In genomic region chr12:84876481-84877121, GRCm38 (mm10) we compare ENCODE assay signal across 8 mouse cellular contexts. TPM values are rescaled to one million over a fixed set of nuclear protein-coding genes. Genes with fewer than 3 reads are reported as not detected.
DNase-seq lines count a peak whose midpoint lies in the region; ATAC-seq and TF ChIP-seq lines count a peak whose summit lies in the region.

Gene Ltbp2 (minus strand): TSS chr12:84876532.

- intact Hi-C loops in left cerebral cortex, adult 2 months (cut with DNase I), result no loop called here

- H3K27ac ChIP-seq in hindbrain, postnatal 0 days, result no peak within 1 kb of the TSS
- H3K27ac ChIP-seq in left cerebral cortex, adult 2 months, result no peak within 1 kb of the TSS

- H3K9ac ChIP-seq in hindbrain, postnatal 0 days (replicated peaks; ENCODE audit: low read length), result no peak within 1 kb of the TSS

- H3K4me3 ChIP-seq in hindbrain, postnatal 0 days (ENCODE audit: low read length), result peak within 1 kb of the TSS; percentile 35
- no peak within 1 kb of the TSS for H3K4me3 ChIP-seq in left cerebral cortex, adult 2 months
- peak within 1 kb of the TSS; percentile 94 for H3K4me3 ChIP-seq in megakaryocyte, embryonic 14.5 days (replicated peaks)

- H3K4me2 ChIP-seq in hindbrain, postnatal 0 days (ENCODE audit: low read depth, low read length), result peak within 1 kb of the TSS; percentile 54

- TF ChIP-seq CTCF in hindbrain, postnatal 0 days (IDR thresholded peaks at IDR 0.05; ENCODE audit: low read depth), result peak; percentile 87
- TF ChIP-seq CTCF in left cerebral cortex, adult 2 months (IDR thresholded peaks at IDR 0.05), result peak; percentile 75

- peaks cover 36% of the 10 kb centered on the region for H3K27me3 ChIP-seq in hindbrain, postnatal 0 days (ENCODE audit: insufficient read depth, low read length)
- H3K27me3 ChIP-seq in megakaryocyte, embryonic 14.5 days (replicated peaks), result peaks cover 75% of the 10 kb centered on the region

- no peaks in the 10 kb centered on the region for H3K9me3 ChIP-seq in hindbrain, postnatal 0 days (ENCODE audit: low read length)
- H3K9me3 ChIP-seq in megakaryocyte, embryonic 14.5 days, result no peaks in the 10 kb centered on the region

- H3K4me1 ChIP-seq in hindbrain, postnatal 0 days (ENCODE audit: insufficient read depth, low read length), result no peaks in the 10 kb centered on the region
- H3K4me1 ChIP-seq in megakaryocyte, embryonic 14.5 days, result peaks cover 48% of the 10 kb centered on the region

- ATAC-seq in common myeloid progenitor, adult 5-6 weeks (replicated peaks; ENCODE audit: low read depth, poor library complexity, severe bottlenecking), result peak; percentile 88
- ATAC-seq in hindbrain, postnatal 0 days, result peak; percentile 77

- H3K36me3 ChIP-seq in hindbrain, postnatal 0 days (ENCODE audit: insufficient read depth, low read length), result no peaks in the 10 kb centered on the region
- H3K36me3 ChIP-seq in megakaryocyte, embryonic 14.5 days (replicated peaks; ENCODE audit: low read length), result no peaks in the 10 kb centered on the region

- peak; percentile 97 for DNase-seq in ZHBTc4 (ENCODE audit: low read depth, low spot score)
- peak; percentile 75 to 83 for DNase-seq in gastrocnemius, adult 8-10 months (ENCODE audit: low spot score in 2 of 2)
- DNase-seq in hindbrain, postnatal 0 days (ENCODE audit: low spot score), result peak; percentile 75
- DNase-seq in left cerebral cortex, adult 2 months (ENCODE audit: extremely low spot score in 1 of 2, low spot score in 2 of 2), result peak; percentile 66 to 68
- peak; percentile 45 to 69 for DNase-seq in right cerebral cortex, adult 2 months (ENCODE audit: low spot score in 2 of 2)
- DNase-seq in urinary bladder, postnatal 14 days (ENCODE audit: low spot score), result peak; percentile 93

- 2% methylated on average over 34 of the region's 34 CpGs for WGBS in hindbrain, postnatal 0 days

RNA-seq across cellular contexts. Expression of gene Ltbp2, which starts in this region (rescaled TPM):
- not detected in 2 replicates for total RNA-seq in common myeloid progenitor, adult 5-6 weeks (2017)
- 1 to 10 TPM; 1.6 to 3.1 (median 2.4) TPM for total RNA-seq in gastrocnemius, adult 8-10 months (2022)
- 0.43 and 2.9 TPM in 2 replicates for total RNA-seq in hindbrain, postnatal 0 days (2014; rRNA removed)
- polyA plus RNA-seq in hindbrain, postnatal 0 days (2015; fragmentation: Nextera tagmentation; extraction: Ambion mirVana), result 0.08 and 0.21 TPM in 2 replicates
- total RNA-seq in left cerebral cortex, adult 2 months (2021), result under 1 TPM; 0.45 to 0.94 TPM
- polyA plus RNA-seq in megakaryocyte, embryonic 14.5 days (2012; ENCODE audit: insufficient read depth, low replicate concordance), result 1.8 and 16.4 TPM in 2 replicates

Comparison
In these comparisons a context has a peak if more than half of its experiments do, and no peak if none do; other contexts are left out.
1. Peak in ATAC-seq in common myeloid progenitor, adult 5-6 weeks; RNA of the gene not detected or under 1 TPM.
2. Peak in DNase-seq in left cerebral cortex, adult 2 months; RNA of the gene not detected or under 1 TPM.